In genomic region chr16:24151178-24151725, GRCm38 (mm10) we compare ENCODE assay signal across 11 mouse cellular contexts.
DNase-seq lines count a peak whose midpoint lies in the region; ATAC-seq lines count a peak whose summit lies in the region.
"Had no signal": no experiment of that assay in that cellular context is flagged by ENCODE, and none has a peak within 500 bp of the region (broad histone marks: within the 10 kb centered on the region; RNA-seq: fewer than 3 reads in every experiment).

No protein-coding gene starts in this region.

- H3K27ac ChIP-seq in kidney, embryonic 14.5 days (ENCODE audit: low read depth, low read length) = no peak overlapping the region
- H3K27ac ChIP-seq: lung, embryonic 15.5 days had no signal

- H3K9me3 ChIP-seq in megakaryocyte, embryonic 14.5 days = no peaks in the 10 kb centered on the region
- H3K9me3 ChIP-seq in kidney, embryonic 14.5 days (ENCODE audit: control insufficient read depth, low read length) = no peaks in the 10 kb centered on the region
- H3K9me3 ChIP-seq: lung, embryonic 15.5 days had no signal

- H3K36me3 ChIP-seq in megakaryocyte, embryonic 14.5 days (replicated peaks; ENCODE audit: low read length) = no peaks in the 10 kb centered on the region
- no peaks in the 10 kb centered on the region for H3K36me3 ChIP-seq in kidney, embryonic 14.5 days (ENCODE audit: control insufficient read depth, insufficient read depth, low read length)
- H3K36me3 ChIP-seq: lung, embryonic 15.5 days had no signal

- WGBS in kidney, embryonic 14.5 days = 52% methylated on average over 7 of the region's 7 CpGs

- no peak overlapping the region for H3K4me2 ChIP-seq in kidney, embryonic 14.5 days (replicated peaks; ENCODE audit: low read depth, low read length)
- H3K4me2 ChIP-seq: lung, embryonic 15.5 days had no signal

- DNase-seq in lung, postnatal 36 days = peak; percentile 34
- no peak for DNase-seq in lung, postnatal 4 days
- DNase-seq in thymus, postnatal 14 days = peak; percentile 49
- no peak for DNase-seq in cerebellum, postnatal 4 days (ENCODE audit: low spot score in 2 of 2)
- DNase-seq in right cerebral cortex, postnatal 25 days = no peak
- DNase-seq: kidney, postnatal 25 days had no signal

- ATAC-seq in granulocyte monocyte progenitor cell, adult 5-6 weeks (replicated peaks; ENCODE audit: poor library complexity, severe bottlenecking) = peak; percentile 95
- no peak for ATAC-seq in kidney, embryonic 14.5 days (ENCODE audit: low FRiP score, low TSS enrichment)
- ATAC-seq: Patski had no signal

- peaks cover 48% of the 10 kb centered on the region for H3K27me3 ChIP-seq in megakaryocyte, embryonic 14.5 days (replicated peaks)
- H3K27me3 ChIP-seq in kidney, embryonic 14.5 days (ENCODE audit: control insufficient read depth, insufficient read depth, low read length) = no peaks in the 10 kb centered on the region
- H3K27me3 ChIP-seq: lung, embryonic 15.5 days; Patski had no signal

- peak overlapping the region; percentile 84 for H3K4me3 ChIP-seq in megakaryocyte, embryonic 14.5 days (replicated peaks)
- H3K4me3 ChIP-seq in kidney, embryonic 14.5 days (ENCODE audit: low read length) = no peak overlapping the region
- H3K4me3 ChIP-seq: lung, embryonic 15.5 days had no signal

- peaks cover 38% of the 10 kb centered on the region for H3K4me1 ChIP-seq in megakaryocyte, embryonic 14.5 days
- no peaks in the 10 kb centered on the region for H3K4me1 ChIP-seq in kidney, embryonic 14.5 days (ENCODE audit: control insufficient read depth, insufficient read depth, low read length)

- no peak overlapping the region for H3K9ac ChIP-seq in kidney, embryonic 14.5 days (ENCODE audit: low read depth, low read length)
- H3K9ac ChIP-seq: lung, embryonic 15.5 days had no signal

Comparison
In these comparisons a context has a peak if more than half of its experiments do, and no peak if none do; other contexts are left out.
1. DNase-seq: peak in lung, postnatal 36 days (single experiment) and thymus, postnatal 14 days (single experiment); none in lung, postnatal 4 days (0 of 2), cerebellum, postnatal 4 days (0 of 2) and right cerebral cortex, postnatal 25 days (single experiment).